Mouse (Mus musculus) myocyte (in vitro differentiated cells): ENCODE results near the gene Gm28539. TPM values are rescaled to one million over a fixed set of nuclear protein-coding genes. Genes with fewer than 3 reads are reported as not detected.
"Not testable (repeated sequence)": the region's sequence is repeated elsewhere in the genome, so short reads cannot be mapped to it uniquely, and the experiment has no call there.

Experiments used
- H3K27me3 ChIP-seq: one replicate; pipeline ENCODE4 v1.6.1; 2011; ENCODE audit not compliant: control insufficient read depth, insufficient read depth, insufficient read length
- H3K36me3 ChIP-seq: one replicate; pipeline ENCODE4 v1.6.1; 2011; ENCODE audit not compliant: control insufficient read depth, insufficient read depth
- H3K4me2 ChIP-seq: one replicate; pipeline ENCODE4 v1.6.1; 2011; ENCODE audit warnings: low read depth, control low read depth
- H3K4me3 ChIP-seq: one replicate; pipeline ENCODE4 v1.5.1; 2011; ENCODE audit warnings: mild to moderate bottlenecking, control low read depth, moderate library complexity
- H3K79me2 ChIP-seq: one replicate; pipeline ENCODE4 v1.6.1; 2011; ENCODE audit not compliant: control insufficient read depth, insufficient read depth
- H3ac ChIP-seq: one replicate; pipeline ENCODE4 v1.6.1; 2011; ENCODE audit not compliant: control insufficient read depth, insufficient read length
- CEBPB ChIP-seq: IDR thresholded peaks from 2 replicates; pipeline ENCODE4 v1.6.1; 2011; ENCODE audit warnings: mild to moderate bottlenecking, moderate library complexity; ENCODE audit not compliant: poor library complexity, insufficient read depth, severe bottlenecking
- E2F4 ChIP-seq: IDR thresholded peaks from one replicate; pipeline ENCODE4 v1.6.1; 2011; ENCODE audit warnings: mild to moderate bottlenecking, control low read depth, moderate library complexity; ENCODE audit not compliant: insufficient read depth
- MAX ChIP-seq: IDR thresholded peaks from one replicate; pipeline ENCODE4 v1.6.1; 2011; ENCODE audit warnings: low read depth, mild to moderate bottlenecking, control low read depth
- MYOD1 ChIP-seq, 3 experiments: IDR thresholded peaks; one replicate each; pipeline ENCODE4 v1.6.1; 2011; ENCODE audit warnings: control low read depth in 2 of 3, low read depth in 2 of 3, mild to moderate bottlenecking in 2 of 3, moderate library complexity in 1 of 3; ENCODE audit not compliant: insufficient read length in 2 of 3, control insufficient read depth in 1 of 3
- MYOG ChIP-seq, 3 experiments: IDR thresholded peaks; one replicate each; pipeline ENCODE4 v1.6.1; 2011; ENCODE audit warnings: control low read depth in 2 of 3, low read depth in 2 of 3, mild to moderate bottlenecking in 2 of 3; ENCODE audit not compliant: insufficient read length in 2 of 3, control insufficient read depth in 1 of 3, insufficient read depth in 1 of 3
- POLR2A ChIP-seq: IDR thresholded peaks from one replicate; pipeline ENCODE4 v1.6.1; 2011; ENCODE audit warnings: low read depth, mild to moderate bottlenecking, control low read depth, moderate library complexity; ENCODE audit not compliant: insufficient read length
- POLR2AphosphoS2 ChIP-seq: IDR thresholded peaks from one replicate; pipeline ENCODE4 v1.6.1; 2011; ENCODE audit warnings: low read depth, control low read depth; ENCODE audit not compliant: insufficient read length
- REST ChIP-seq: IDR thresholded peaks from one replicate; pipeline ENCODE4 v1.6.1; 2011; ENCODE audit warnings: mild to moderate bottlenecking, control low read depth, moderate library complexity; ENCODE audit not compliant: insufficient read depth, insufficient read length
- SRF ChIP-seq: IDR thresholded peaks from one replicate; pipeline ENCODE4 v1.6.1; 2011; ENCODE audit warnings: low read depth; ENCODE audit not compliant: control insufficient read depth, insufficient read length
- TCF12 ChIP-seq: IDR thresholded peaks from one replicate; pipeline ENCODE4 v1.6.1; 2011; ENCODE audit warnings: mild to moderate bottlenecking, control low read depth; ENCODE audit not compliant: poor library complexity, insufficient read depth, severe bottlenecking
- TCF3 ChIP-seq: IDR thresholded peaks from one replicate; pipeline ENCODE4 v1.6.1; 2011; ENCODE audit warnings: low read depth, control low read depth; ENCODE audit not compliant: insufficient read length
- USF1 ChIP-seq: IDR thresholded peaks from one replicate; pipeline ENCODE4 v1.6.1; 2011; ENCODE audit warnings: low read depth, mild to moderate bottlenecking, control low read depth, moderate library complexity
- polyA plus RNA-seq: library from polyadenylated mRNA; unstranded; fragments of >200 nt; fragmentation: generic; extraction: Trizol; gene quantifications from one replicate; pipeline ENCODE4 v1.2.1, GENCODE M21; 2012; ENCODE audit warnings: missing spikeins

Gene Gm28539
- polyA plus RNA-seq, 1 experiment, result 0.49 TPM

- Histone ChIP-seq H3K79me2 (no peaks in the 10 kb centered on the region), H3K4me2 (no peak overlapping the region), H3K36me3 (peaks cover 3% of the 10 kb centered on the region), H3K4me3 (no peak overlapping the region), H3ac (no peak overlapping the region), H3K27me3 (no peaks in the 10 kb centered on the region)
- no peak for TF ChIP-seq POLR2AphosphoS2
- TF ChIP-seq MAX, result no peak
- no peak for TF ChIP-seq TCF12
- no peak for TF ChIP-seq CEBPB
- TF ChIP-seq E2F4, result no peak
- no peak for TF ChIP-seq TCF3
- TF ChIP-seq USF1, result no peak
- no peak for TF ChIP-seq MYOD1 (IDR thresholded peaks at IDR 0.05; ENCODE audit: control insufficient read depth in 1 of 3, insufficient read length in 2 of 3, low read depth in 2 of 3)
- TF ChIP-seq SRF, result no peak
- TF ChIP-seq MYOG (IDR thresholded peaks at IDR 0.05; ENCODE audit: control insufficient read depth in 1 of 3, insufficient read depth in 1 of 3, insufficient read length in 2 of 3, low read depth in 2 of 3), result no peak
- TF ChIP-seq POLR2A, result no peak
- no peak for TF ChIP-seq REST
Measured at GRCm38 (mm10) chr16:18970837-18971236, 134.5 kb downstream of the Gm28539 start.

GRCm38 (mm10) chr16:18975665-18976064, 139.3 kb downstream of the Gm28539 start:
- H3K4me2 ChIP-seq, H3K27me3 ChIP-seq, H3K79me2 ChIP-seq, H3K36me3 ChIP-seq, H3ac ChIP-seq, H3K4me3 ChIP-seq: not testable (repeated sequence)

DNA sequence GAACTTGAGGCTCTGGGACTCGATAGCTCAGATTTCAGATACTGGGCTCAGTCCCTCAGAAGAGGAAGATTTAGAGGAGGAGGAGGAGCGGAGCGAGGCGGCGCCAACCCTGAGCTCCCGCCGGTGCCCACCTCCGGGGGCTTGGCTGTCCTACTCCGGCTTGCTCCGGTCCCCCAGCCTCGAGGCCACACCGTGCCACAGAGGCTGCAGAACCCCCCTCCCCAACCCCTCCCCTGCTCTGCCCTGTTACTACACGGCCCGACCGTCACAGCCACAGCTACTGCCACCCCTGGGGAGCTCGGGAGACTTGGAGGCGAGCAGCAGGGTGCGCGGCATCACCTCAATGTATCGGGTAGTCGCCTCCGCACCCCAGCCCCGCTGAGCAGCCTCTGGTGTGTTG, 139.9 kb downstream of the Gm28539 start:
- no peaks in the 10 kb centered on the region for H3K27me3 ChIP-seq
- no peak overlapping the region for H3K4me2 ChIP-seq
- TF ChIP-seq POLR2A (no peak), REST (no peak), TCF12 (no peak), TCF3 (no peak), POLR2AphosphoS2 (no peak), CEBPB (no peak), MAX (no peak), SRF (no peak), E2F4 (no peak), MYOG (IDR thresholded peaks at IDR 0.05; ENCODE audit: control insufficient read depth in 1 of 3, insufficient read depth in 1 of 3, insufficient read length in 2 of 3, low read depth in 2 of 3) (no peak), MYOD1 (IDR thresholded peaks at IDR 0.05; ENCODE audit: control insufficient read depth in 1 of 3, insufficient read length in 2 of 3, low read depth in 2 of 3) (no peak)
- no peak overlapping the region for H3ac ChIP-seq
- H3K4me3 ChIP-seq, result no peak overlapping the region
- no peaks in the 10 kb centered on the region for H3K36me3 ChIP-seq
- H3K79me2 ChIP-seq, result no peaks in the 10 kb centered on the region

- TF ChIP-seq MYOG (IDR thresholded peaks at IDR 0.05; ENCODE audit: control insufficient read depth in 1 of 3, insufficient read depth in 1 of 3, insufficient read length in 2 of 3, low read depth in 2 of 3) (no peak), E2F4 (no peak)
- H3ac ChIP-seq, result no peak overlapping the region
- no peak overlapping the region for H3K4me3 ChIP-seq
- H3K36me3 ChIP-seq, result no peaks in the 10 kb centered on the region
- no peaks in the 10 kb centered on the region for H3K27me3 ChIP-seq
- H3K79me2 ChIP-seq, result no peaks in the 10 kb centered on the region
- no peak overlapping the region for H3K4me2 ChIP-seq
Measured at GRCm38 (mm10) chr16:18986381-18986780, 150.0 kb downstream of the Gm28539 start.

- Histone ChIP-seq H3K36me3 (no peaks in the 10 kb centered on the region), H3K79me2 (no peaks in the 10 kb centered on the region), H3K27me3 (no peaks in the 10 kb centered on the region), H3ac (no peak overlapping the region), H3K4me3 (no peak overlapping the region), H3K4me2 (no peak overlapping the region)
- TF ChIP-seq POLR2AphosphoS2 (no peak), TCF3 (no peak), USF1 (no peak), SRF (no peak), E2F4 (no peak), MYOD1 (IDR thresholded peaks at IDR 0.05; ENCODE audit: control insufficient read depth in 1 of 3, insufficient read length in 2 of 3, low read depth in 2 of 3) (no peak), MYOG (IDR thresholded peaks at IDR 0.05; ENCODE audit: control insufficient read depth in 1 of 3, insufficient read depth in 1 of 3, insufficient read length in 2 of 3, low read depth in 2 of 3) (no peak), CEBPB (no peak), MAX (no peak), REST (no peak), POLR2A (no peak), TCF12 (no peak)
Measured at GRCm38 (mm10) chr16:18986860-18987259, 150.5 kb downstream of the Gm28539 start.

DNA sequence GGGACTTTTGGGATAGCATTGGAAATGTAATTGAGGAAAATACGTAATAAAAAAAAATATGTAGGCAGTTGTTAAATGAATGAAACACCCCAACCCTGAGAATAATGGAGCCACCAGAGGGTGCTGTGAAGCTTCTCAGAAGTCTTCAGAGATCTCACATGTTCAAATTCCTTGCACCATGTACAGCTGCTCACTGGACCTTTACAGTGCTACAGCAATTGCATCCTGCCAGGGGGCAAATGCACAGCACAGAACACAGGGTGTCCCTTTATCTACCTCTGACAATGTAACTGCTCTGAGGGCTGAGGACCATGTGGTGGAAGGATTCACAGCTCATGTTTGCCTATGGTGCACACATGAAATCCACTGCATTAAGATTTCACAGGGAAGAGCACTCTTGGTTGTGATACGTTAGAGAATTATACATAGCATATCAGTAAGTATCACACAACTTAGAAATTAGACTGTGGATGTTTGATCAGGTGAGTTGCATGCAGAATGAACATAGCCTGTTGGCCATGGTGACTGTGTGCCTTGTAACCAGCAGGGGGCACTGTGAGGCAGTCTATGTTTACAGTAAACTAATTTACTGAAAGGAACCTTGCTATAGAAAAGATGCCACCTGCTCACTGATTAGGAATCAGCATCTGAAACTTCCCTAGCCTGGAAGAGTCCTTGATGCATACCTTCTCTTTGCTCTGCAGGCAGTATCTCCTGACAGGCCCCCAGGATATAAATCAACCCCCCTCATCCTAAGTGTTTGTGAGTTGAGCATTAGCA, 166.4 kb downstream of the Gm28539 start:
- not testable (repeated sequence) for H3K27me3 ChIP-seq, H3ac ChIP-seq, H3K36me3 ChIP-seq, H3K4me3 ChIP-seq, H3K4me2 ChIP-seq, H3K79me2 ChIP-seq
